Mouse (Mus musculus) cerebellum, adult (tissue): ENCODE data around the gene Strn.
"Not testable (repeated sequence)": the region's sequence is repeated elsewhere in the genome, so short reads cannot be mapped to it uniquely, and the experiment has no call there.

Source experiments
- ATAC-seq: cut with Nextera tagmentation; 2 replicates; pipeline ENCODE4 v1.9.2; 2017; ENCODE audit warnings: mild to moderate bottlenecking, moderate library complexity, mixed read lengths; ENCODE audit not compliant: insufficient number of reproducible peaks, low FRiP score, low TSS enrichment

Strn gene

DNA sequence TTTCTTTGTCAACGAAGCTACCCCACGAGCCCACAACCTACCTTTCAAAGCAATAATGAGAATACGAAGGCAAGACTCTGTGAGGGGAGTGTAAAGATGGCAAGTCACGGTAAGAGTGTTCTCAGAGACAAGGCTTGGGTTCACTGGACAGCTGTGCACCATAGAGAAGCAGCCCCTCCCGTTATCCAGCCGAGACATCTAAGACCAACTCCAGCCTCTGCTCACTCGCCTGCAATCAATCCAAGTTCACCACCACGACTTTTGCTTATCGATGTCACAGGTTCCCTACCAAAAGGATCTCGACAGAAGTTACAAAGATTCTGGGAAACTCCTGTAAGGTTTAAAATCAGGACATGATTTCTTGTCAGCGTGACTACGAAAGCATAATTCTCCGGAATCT lies 17.9 kb downstream of the Strn start:
- ATAC-seq, result no peak

DNA sequence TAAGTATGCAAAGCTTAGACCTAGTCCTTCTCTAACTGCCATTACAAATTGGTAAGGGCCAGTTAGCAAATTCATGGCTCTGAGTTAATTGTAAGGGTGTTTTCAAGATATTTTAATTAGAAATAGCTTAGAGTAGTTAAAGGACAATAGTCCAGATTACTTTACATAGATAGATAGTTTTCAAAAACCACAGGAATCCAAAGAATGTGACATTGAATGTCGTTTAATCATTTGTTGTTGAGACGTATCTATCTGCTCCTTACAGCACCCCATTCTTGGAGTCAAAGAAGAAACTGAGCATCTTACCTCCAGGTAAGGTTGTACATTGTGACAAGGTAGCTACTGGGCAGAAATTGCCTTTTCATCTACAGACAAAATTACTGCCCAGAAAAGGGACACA lies 26.7 kb downstream of the Strn start:
- no peak for ATAC-seq

DNA sequence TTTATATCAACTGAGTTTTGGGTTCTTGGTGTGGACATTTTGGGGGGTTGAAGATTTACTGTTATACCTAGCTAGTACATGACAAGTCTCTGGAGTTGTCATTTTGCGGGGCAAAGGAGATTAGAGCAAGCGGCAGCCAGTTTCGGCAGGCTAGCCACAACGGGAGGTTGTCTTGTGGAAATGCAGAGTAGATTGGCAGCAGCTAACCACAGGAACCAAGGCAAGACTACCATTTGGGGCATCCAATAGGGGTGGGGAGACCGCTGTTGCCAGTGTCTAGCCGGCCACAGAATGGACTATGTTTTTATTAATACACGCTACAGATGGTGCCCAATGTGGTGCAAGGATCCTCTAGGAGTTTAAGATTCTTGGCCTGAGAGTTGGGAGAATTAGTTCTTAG lies 28.6 kb downstream of the Strn start:
- ATAC-seq, result peak; percentile 66; the same call in 1 of the 2 replicates

DNA sequence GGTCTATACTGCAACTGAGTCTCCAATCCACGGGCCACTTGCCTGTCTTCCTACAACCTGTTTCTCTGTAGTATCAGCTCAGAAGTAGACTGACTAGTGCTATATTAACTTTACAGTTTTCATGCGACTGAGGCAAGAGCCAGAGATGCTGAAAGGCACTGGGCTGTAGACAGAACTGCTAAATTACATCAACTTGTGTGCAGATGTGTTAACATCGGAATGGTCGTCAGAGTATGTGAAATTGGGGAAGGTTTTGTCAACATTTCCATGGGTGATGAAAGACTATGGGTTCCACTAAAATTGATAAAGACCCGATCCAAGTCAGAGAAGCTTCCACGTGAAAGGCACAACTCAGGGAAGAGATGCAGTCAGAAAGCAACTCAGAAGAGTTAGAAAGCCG lies 34.0 kb downstream of the Strn start:
- no peak for ATAC-seq

DNA sequence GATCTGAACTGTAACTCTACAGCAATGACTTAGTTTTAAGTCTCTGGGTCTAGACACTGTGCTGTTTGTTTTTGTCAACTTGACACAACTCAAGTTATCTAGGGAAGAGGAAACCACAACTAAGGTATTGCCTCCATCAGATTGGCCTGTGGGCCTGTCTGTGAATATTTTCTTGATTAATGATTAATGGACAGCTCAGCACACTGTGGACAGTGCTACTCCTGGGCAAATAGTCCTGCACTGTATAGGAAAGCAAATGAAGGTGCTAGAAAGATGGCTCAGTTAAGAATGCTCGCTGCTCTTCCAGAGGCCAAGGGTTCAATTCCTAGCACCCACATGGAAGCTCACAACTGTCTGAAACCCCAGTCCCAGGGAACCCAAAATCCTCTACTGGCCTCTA lies 38.0 kb downstream of the Strn start:
- ATAC-seq, result no peak

DNA sequence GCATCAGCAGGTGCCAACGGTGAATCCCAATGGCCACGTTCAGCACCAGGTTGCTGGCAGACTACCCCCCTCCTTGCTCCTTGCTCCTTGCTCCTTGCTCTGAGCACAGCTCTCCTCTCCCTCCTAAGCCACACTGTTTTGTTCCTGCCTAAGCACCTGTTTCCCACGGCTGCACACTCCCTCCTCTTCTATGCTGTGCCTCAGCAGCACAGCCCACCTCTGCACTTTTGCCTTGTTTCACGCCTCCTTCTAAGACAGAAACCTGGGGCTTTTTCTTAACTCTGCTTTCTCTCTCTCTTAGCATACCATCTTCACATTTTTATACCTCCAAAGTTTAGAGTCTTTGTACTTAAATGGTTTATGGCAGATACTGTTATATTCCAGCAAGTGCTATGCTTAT lies 39.5 kb downstream of the Strn start:
- no peak for ATAC-seq

DNA sequence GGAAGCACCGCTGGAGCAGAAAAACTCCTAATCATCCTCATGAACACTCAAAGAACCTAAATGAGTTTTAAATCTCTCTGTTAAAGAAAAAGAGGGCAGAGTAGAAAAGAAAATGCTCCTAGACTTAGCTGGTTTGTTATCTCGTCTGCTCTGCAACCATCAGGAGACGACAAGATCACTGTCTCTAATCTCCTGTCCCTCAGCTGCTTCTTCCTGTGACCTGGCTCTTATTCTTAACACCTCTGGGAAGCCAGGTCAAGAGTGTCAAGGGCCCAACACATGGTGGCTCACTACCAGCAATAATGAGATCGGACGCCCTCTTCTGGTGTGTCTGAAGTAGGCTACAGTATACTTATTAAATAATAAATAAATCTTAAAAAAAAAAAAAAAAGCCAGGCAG lies 40.1 kb downstream of the Strn start:
- ATAC-seq, result no peak

DNA sequence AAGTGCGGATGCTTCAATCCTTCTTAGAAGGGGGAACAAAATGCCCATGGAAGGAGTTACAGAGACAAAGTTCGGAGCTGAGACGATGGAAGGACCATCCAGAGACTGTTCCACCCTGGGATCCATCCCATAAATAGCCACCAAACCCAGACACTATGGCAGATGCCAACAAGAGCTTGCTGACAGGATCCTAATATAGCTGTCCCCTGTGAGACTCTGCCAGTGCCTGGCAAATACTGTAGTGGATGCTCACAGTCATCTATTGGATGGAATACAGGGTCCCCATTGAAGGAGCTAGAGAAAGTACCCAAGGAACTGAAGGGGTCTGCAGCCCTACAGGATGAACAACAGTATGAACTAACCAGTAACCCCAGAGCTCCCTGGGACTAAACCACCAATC lies 47.8 kb downstream of the Strn start:
- not testable (repeated sequence) for ATAC-seq

DNA sequence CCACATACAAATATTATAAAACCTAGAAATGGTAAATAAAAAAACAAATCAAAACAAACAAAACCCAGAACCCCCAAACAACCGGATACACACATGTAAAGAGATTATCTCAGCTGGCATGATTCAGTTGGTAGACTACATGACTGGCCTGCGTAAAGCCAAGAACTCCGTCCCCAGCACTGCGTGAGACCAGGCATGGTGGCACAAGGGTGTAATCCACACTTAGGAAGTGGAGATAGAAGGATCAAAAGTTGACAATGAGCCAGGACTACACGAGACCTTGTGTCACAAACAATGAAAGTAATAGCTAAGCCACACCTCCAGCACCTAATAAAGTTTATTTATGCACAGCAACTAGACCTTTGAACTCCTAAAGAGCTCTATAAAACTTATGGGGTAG lies 49.0 kb downstream of the Strn start:
- ATAC-seq, result no peak

DNA sequence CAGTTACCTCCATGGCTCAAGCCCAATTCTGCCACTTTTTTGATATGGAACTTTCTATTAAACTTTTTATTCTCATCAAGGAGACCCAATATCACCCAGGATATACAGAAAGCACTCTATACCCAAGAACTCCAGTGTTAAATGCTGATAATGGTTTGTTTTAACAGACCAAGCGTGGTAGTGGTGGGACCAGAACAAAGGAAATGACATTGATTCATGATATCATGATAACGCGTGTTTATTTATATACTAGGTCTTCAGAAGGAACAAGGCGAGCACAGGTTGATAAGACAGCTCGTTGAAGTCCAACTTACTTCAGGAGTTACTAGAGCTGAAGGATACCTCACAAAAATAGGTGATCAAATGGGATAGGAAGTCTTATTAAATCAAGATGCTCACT lies 52.0 kb downstream of the Strn start:
- no peak for ATAC-seq

DNA sequence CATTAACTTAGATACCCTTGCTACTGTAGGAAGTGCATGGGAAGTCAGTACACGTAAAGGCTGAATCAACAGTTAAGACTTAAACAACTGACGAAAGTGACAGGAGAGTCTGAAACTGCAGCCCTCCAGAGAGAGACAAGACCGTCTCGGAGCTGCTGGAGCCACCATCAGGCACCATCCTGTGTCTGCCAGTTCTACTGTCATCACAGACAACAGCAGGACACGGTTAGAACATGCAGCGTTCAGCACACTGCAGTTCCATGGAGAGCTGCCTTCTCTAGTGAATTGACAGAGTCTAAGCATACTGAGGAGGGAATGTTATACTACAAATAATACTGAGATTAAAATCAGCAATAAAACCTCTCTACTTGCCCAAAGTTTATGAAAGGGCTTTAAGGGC lies 54.6 kb downstream of the Strn start:
- ATAC-seq, result no peak

DNA sequence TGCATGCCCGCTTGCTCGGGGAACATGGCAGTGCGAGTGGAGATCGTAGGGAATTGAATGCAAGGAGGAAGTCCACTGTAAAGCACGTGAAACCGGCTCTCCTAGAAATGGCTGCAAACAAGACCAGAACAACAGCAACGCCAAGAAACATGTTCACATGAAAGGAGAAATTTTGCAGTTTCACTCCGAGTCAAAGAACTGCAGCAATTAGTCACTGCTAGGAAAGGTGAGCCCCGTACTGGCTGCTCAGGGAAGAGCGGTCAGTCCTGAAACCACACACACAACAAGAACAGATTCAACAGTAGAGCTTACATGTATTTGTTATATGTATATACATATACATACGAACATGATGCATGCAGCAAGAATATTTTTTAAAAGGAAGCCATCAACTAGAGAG lies 57.5 kb downstream of the Strn start:
- ATAC-seq, result no peak

DNA sequence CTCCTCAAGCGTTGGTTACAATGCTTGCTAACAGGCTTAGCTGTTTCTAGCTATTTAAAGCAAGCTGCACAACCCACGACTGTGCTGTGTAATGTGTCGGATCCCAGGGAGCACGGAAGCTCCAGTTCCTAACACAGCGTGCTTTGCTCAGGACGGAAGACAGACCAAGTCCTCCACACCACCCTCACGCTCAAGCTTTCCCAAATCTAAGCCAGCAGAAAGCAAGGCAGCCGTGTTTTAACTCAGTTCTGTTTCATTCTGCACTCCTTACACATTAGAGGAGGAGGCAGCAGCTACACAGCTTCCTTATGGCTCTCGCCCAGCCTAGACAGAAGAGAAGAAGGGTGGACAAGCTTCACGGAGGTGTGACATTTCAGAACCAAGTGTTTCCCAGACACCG lies 60.2 kb downstream of the Strn start:
- ATAC-seq, result no peak

DNA sequence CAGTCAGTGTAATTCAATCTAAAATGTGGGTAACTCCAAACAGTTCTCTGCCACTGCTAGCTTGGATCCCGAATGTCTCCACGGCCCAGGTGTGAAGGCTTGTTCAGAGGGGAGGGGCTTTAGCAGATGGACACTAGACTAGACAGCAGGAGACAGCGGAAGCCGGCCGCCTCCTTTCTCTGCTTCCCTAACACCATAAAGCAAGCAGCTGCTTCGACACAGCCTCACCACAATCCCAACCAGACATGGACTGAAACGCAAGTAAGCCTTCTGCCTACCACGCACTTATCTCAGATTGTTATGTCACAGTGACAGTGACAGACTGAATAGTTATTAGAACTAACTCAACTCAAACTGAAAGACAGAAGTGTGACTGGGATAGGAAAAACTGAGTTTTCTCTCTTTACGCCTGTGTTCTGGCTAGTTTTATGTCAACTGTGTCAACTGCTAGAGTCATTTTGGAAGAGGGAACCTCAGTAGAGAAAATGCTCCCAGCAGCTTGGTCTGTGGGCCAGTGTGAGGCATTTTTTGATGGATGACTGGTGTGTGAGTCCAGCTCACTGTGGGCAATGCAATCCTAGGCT lies 71.9 kb downstream of the Strn start:
- ATAC-seq, result no peak

DNA sequence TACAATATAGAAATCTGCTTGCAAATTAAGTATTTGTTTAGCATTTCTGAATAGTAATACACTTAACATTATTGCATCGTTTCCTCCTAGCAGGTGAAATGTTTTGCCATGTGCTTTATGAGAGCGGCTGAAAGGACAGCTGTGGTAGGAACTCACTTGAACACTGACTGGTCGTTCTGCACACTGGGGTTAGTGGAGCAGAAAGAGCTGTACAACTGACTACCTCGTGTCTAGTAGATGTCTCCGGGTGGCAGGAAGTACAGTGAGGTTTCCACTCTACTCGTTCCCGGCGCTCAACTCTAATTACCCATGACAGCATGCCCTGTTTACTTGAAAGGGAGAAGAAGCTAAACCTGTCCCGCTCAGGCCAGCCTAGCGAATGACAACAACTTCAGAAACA lies 82.2 kb downstream of the Strn start:
- no peak for ATAC-seq

DNA sequence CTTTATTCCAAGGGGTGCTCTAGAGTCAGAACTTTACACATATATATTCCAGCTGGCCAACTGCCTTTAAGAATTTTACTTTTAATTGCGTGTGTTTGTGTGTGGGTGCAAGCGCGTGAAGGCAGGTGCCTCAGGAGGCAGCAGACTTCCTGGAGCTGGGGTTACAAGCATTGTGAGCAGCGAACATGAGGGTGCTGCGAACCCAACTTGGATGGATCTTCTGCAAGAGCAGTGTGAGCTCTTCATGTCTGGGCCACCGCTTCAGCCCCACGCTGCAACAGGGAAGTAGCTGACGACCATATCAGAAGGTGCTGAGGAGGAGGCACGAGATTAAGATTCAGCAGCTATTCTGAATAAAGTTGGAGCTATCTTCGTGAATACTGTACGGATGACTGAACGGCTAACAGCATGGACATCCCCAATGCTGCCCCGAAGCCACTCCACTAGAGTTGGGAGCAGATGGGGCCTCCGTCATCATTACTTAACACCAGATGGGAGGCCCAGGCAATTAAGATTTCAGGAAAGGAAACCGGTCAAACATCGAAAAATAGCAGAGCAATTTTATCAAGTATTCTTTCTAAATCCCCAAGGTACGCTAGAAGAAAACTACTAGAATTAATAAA lies 93.0 kb downstream of the Strn start:
- ATAC-seq, result peak; percentile 64

DNA sequence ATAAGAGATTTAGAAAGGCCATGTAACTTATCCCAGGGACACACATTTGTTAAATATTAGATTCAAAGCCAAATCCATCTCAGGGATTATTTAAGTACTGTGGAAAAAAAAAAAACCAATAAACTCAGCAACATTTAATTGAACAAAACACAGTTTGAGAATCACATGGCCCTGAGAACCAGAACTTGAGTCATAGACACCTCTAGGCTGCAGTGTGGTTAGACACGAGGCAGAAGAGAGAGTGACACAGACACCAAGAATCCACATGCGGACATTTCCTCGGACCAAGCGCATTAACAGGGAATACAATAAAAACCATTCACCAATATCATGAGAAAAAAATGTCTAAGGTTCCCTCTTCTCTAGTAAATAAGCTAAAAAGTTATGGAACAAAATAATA lies 94.7 kb downstream of the Strn start:
- no peak for ATAC-seq

DNA sequence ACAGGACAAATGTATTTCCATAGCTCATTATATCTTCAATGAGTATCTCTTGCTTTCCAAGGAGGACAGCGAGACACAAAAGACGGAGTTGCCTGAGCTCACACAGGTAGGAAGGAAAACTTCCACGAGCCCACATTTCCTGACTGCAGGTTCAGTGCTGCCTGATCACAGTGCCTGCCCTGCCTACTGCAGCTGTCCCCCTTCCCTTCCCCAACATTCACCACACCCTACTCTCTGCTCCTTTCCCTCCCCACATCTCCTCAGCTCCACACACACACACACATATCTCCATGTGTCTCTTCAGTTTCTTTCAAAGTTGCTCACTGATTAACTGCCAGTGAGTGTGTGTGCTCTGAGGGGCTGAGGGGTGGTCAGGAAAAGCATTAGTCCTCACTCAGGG lies 96.6 kb downstream of the Strn start:
- no peak for ATAC-seq

DNA sequence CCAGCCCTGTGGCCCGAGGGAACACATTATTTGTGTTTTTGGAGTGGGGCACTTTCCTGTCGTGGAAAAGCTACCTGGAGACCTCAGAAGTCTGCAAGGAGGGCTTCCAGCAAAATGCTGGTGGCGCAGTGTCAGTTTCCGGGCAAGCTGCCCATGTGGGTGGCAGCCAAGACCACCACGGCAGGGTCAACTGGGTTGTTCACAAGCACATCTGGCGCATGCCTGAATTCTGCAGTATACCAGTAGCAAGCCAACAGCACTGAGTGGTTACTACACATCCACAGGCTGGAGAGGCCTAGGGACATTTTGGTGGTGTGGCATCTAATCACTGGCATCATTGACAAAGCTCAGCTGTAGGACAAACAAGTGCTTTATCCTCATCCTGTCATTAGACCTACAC lies 97.9 kb downstream of the Strn start:
- no peak for ATAC-seq

DNA sequence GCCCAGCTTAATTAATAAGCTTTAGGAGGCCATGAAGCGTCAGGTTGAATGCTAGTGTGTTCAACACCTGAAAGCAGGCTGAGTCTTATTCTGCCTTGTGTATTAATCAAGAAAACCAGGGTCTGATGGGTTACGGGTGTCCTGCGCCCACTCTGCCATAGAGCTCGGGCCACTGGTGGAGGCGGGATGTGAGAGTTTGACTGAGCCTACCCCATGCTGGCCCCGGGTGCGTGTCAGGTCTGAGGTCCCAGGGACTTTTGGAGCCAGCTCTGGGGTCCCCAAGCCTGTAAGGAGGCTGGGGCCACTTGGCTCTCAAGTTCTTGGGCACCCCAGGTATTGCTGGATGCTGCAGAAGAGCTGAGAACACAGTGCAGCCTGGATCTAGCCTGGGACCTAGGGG lies 99.9 kb downstream of the Strn start:
- no peak for ATAC-seq

DNA sequence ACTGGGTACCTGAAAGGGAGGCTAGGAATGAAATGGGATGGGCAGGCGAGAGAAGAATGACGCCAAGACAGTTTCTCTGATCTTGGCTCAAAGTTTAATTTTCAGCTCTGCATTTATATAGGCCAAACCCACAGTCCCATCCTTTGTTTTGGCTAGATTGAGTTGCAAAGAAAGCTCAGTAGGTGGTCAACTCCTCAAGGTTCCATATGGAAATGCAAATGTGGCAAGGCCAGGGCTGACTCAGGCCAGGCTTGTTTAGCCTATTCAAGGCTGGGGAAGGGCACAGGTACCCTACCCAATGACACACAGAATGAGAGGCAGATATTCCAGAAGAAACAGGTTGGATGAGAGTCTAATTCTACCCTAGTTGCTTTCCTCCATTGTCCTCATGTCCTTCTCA lies 101.4 kb downstream of the Strn start:
- no peak for ATAC-seq

DNA sequence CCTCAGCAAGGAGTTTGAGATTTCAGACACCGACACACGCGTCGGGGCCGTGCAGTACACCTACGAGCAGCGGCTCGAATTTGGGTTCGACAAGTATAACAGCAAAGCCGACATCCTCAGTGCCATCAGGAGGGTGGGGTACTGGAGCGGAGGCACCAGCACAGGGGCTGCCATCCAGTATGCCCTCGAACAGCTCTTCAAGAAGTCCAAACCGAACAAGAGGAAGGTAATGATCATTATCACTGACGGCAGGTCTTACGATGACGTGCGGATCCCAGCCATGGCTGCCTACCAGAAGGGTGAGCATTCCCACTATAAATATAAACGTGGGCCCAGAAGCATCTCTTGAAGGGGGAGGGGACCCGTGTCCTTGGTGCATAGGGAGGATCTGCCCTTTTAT lies 112.1 kb downstream of the Strn start:
- ATAC-seq, result no peak

DNA sequence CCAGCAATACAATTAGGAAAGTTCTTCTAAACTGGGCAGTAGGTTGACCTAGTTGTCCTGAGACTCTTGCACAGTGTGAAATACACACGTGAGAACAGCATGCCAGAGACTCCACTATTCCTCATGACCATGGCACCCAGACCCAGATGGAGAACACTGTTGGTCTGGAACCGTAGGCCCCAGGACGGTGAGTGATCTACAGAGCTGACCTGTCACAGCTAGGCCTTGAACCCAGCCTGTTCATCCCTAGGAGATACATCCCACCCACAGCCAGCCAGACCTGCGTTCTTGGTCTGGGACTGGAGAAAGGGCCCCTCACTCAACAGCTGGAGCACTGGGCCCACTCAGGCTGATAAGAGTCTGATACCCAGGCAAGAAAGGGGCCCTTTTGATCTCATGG lies 115.1 kb downstream of the Strn start:
- no peak for ATAC-seq
